Mouse (Mus musculus) cerebellum, adult 2 months (tissue): ENCODE measurements around the gene Ptcd2. TPM values are rescaled to one million over a fixed set of nuclear protein-coding genes. Genes with fewer than 3 reads are reported as not detected.

ENCODE experiments used
- DNase-seq, 2 experiments: peaks; one replicate each; pipeline ENCODE4 v3.0.0; 2021
- H3K27ac ChIP-seq: fragments of 200-500 bp; 2 replicates; pipeline ENCODE4 v1.5.1; 2012; ENCODE audit warnings: low read length, control low read depth, inconsistent platforms; ENCODE audit not compliant: insufficient read depth
- H3K27me3 ChIP-seq: fragments of 200-500 bp; 2 replicates; pipeline ENCODE4 v1.6.1; 2012; ENCODE audit warnings: inconsistent platforms, mild to moderate bottlenecking, low read length, moderate library complexity; ENCODE audit not compliant: control insufficient read depth, insufficient read depth
- H3K4me1 ChIP-seq: fragments of 200-500 bp; 2 replicates; pipeline ENCODE4 v1.6.1; 2011; ENCODE audit warnings: low read length; ENCODE audit not compliant: control insufficient read depth, insufficient read depth
- H3K4me3 ChIP-seq: fragments of 200-500 bp; replicated peaks from 2 replicates; pipeline ENCODE3; 2011; ENCODE audit warnings: mild to moderate bottlenecking, low read depth, low read length, control low read depth; ENCODE audit not compliant: insufficient read depth
- CTCF ChIP-seq: fragments of 200-500 bp; IDR thresholded peaks from 2 replicates; pipeline ENCODE4 v1.5.1; 2011; ENCODE audit warnings: low read depth, mild to moderate bottlenecking, control low read depth, low read length, moderate library complexity, borderline replicate concordance; ENCODE audit not compliant: insufficient read depth
- POLR2A ChIP-seq: fragments of 200-500 bp; IDR thresholded peaks from 2 replicates; pipeline ENCODE4 v1.6.1; 2011; ENCODE audit warnings: low read length, control low read depth, borderline replicate concordance; ENCODE audit not compliant: insufficient read depth
- WGBS: fragments of 180-500 bp; shearing (Covaris S2); methylation state at CpG from one replicate; pipeline ENCODE4 v1.1.7; 2018; 5-methylcytosine and 5-hydroxymethylcytosine counted together
- polyA plus RNA-seq: library from polyadenylated mRNA; depleted of rRNA; stranded (reverse); fragments of >200 nt; gene quantifications from 2 replicates; pipeline ENCODE4 v1.2.3, GENCODE M21; 2012; rRNA removed

Ptcd2 gene
- polyA plus RNA-seq: 37.6 and 38.5 TPM in 2 replicates

DNA sequence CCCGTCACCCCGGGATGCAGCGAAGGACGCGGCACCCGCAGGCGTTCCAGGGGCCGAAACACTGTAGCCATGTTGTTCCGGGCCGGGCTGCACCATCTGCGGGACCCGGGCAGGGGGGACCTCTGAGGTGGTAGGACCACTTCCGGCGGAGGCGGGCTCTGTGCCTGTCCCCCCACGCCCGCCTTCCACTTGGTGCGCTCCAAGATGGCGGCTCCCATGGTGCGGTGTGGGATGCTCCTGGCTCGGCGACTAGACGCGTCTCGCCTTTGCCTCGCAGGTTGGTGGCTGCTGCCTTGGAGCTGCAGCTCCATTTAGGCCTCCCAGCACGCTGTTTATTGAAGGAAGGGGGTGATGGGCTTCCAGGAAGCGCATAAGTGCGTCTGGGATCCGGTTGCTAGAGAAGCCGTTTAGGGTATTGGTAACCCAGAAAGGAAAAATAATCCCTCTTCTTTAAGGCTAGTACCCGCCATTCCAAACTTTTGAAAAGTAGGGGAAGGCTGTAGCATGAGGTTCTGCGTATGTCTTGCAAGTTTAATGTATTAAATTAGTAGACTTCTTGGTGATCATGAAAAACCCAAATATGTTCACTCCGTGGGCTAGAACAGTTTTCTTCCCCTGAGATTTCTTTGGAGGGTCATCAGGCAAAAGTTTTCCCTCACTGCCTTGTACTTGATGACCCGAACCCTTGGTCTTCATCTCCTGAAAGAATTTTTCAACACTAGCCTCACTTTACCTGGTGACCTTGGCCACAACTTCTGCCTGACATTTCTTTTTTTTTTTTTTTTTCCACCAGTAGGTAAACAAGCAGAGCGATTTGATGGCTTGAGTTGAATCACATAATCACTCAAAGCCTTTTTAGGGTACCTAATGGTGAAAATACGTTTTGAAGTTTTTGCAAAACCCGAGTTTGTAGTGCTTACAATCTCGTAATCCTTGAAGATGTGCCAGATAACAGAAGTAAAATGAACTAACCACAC lies at the start of gene Ptcd2, which contains the start of gene Mrps27:
TSS of gene Ptcd2 (minus strand) at position 107 of the 977 bp plus-strand sequence.
TSS of gene Mrps27 (plus strand) at position 188 of the 977 bp plus-strand sequence.
- H3K27ac ChIP-seq: peak within 1 kb of the TSS; percentile 78
- peak; percentile 97 to 98 for DNase-seq
- 3% methylated on average over 39 of the region's 39 CpGs for WGBS
- TF ChIP-seq POLR2A (peak; percentile 88), CTCF (no peak)
- H3K27me3 ChIP-seq: no peaks in the 10 kb centered on the region
- peak within 1 kb of the TSS; percentile 81 for H3K4me3 ChIP-seq
- H3K4me1 ChIP-seq: no peaks in the 10 kb centered on the region

GRCm38 (mm10) chr13:99393128-99393527 lies 48.6 kb upstream of the Ptcd2 start:
- TF ChIP-seq CTCF (no peak), POLR2A (no peak)
- 96% methylated on average over 3 of the region's 3 CpGs for WGBS
- no peak for DNase-seq
- Histone ChIP-seq H3K4me1 (peaks cover 21% of the 10 kb centered on the region), H3K27ac (no peak overlapping the region), H3K27me3 (no peaks in the 10 kb centered on the region), H3K4me3 (no peak overlapping the region)

GRCm38 (mm10) chr13:99391417-99391816 lies 46.9 kb upstream of the Ptcd2 start:
- Histone ChIP-seq H3K27me3 (no peaks in the 10 kb centered on the region), H3K4me1 (peaks cover 10% of the 10 kb centered on the region), H3K27ac (no peak overlapping the region; the same call in 1 of the 2 replicates), H3K4me3 (no peak overlapping the region)
- WGBS: 10% methylated on average over 3 of the region's 3 CpGs
- peak; percentile 79 to 88 for DNase-seq
- no peak for TF ChIP-seq CTCF

GRCm38 (mm10) chr13:99387901-99388811 lies 43.7 kb upstream of the Ptcd2 start:
- 57% methylated on average over 7 of the region's 7 CpGs for WGBS
- Histone ChIP-seq H3K27ac (no peak overlapping the region), H3K4me3 (no peak overlapping the region), H3K4me1 (peaks cover 10% of the 10 kb centered on the region), H3K27me3 (no peaks in the 10 kb centered on the region)
- no peak for DNase-seq
- TF ChIP-seq POLR2A (no peak), CTCF (no peak)

GRCm38 (mm10) chr13:99386341-99386740 lies 41.8 kb upstream of the Ptcd2 start:
- Histone ChIP-seq H3K27ac (no peak overlapping the region), H3K4me3 (no peak overlapping the region), H3K27me3 (no peaks in the 10 kb centered on the region), H3K4me1 (peaks cover 18% of the 10 kb centered on the region)
- DNase-seq: no peak
- TF ChIP-seq CTCF (no peak), POLR2A (no peak)
- 82% methylated on average over 7 of the region's 7 CpGs for WGBS

DNA sequence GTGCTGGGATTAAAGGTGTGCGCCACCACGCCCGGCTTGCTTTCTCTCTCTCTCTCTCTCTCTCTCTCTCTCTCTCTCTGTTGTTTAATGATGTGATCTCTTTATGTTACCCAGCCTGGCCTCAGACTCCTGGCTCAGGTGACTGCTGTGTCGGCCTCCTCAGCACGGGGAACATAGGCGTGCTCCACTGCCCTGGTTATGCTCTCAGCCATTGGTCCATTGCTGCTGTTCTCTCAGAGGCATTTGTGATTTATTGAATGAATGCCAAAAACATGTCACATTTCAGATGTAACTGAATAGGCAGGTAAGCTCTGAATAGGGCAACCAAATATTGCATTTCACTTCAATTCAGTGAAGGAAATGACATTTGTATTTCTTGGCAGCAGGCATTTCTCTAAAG lies 41.4 kb upstream of the Ptcd2 start:
- 77% methylated on average over 6 of the region's 6 CpGs for WGBS
- no peak overlapping the region for H3K27ac ChIP-seq
- peaks cover 14% of the 10 kb centered on the region for H3K4me1 ChIP-seq
- H3K4me3 ChIP-seq: no peak overlapping the region
- TF ChIP-seq CTCF (no peak), POLR2A (no peak)
- H3K27me3 ChIP-seq: no peaks in the 10 kb centered on the region
- no peak for DNase-seq

- Histone ChIP-seq H3K4me3 (no peak overlapping the region), H3K27ac (no peak overlapping the region), H3K27me3 (no peaks in the 10 kb centered on the region), H3K4me1 (peaks cover 11% of the 10 kb centered on the region)
- 84% methylated on average over 7 of the region's 7 CpGs for WGBS
- DNase-seq: no peak
- TF ChIP-seq CTCF: no peak
- no peak for TF ChIP-seq POLR2A
These were observed 40.2 kb upstream of the Ptcd2 start for GRCm38 (mm10) chr13:99384555-99385203.
